Mouse (Mus musculus) E14TG2a.4 (cell line): ENCODE results near the gene Inppl1.

Experiments
- CTCF ChIP-seq: conservative IDR thresholded peaks from 2 replicates; pipeline ENCODE4 v1.5.1; 2014; ENCODE audit warnings: low read length
- NANOG ChIP-seq: IDR thresholded peaks from 2 replicates; pipeline ENCODE4 v1.6.1; 2014; ENCODE audit warnings: borderline replicate concordance, low read length, mixed read lengths
- POU5F1 ChIP-seq: IDR thresholded peaks from 2 replicates; pipeline ENCODE4 v1.6.1; 2014; ENCODE audit warnings: low read length, borderline replicate concordance

DNA sequence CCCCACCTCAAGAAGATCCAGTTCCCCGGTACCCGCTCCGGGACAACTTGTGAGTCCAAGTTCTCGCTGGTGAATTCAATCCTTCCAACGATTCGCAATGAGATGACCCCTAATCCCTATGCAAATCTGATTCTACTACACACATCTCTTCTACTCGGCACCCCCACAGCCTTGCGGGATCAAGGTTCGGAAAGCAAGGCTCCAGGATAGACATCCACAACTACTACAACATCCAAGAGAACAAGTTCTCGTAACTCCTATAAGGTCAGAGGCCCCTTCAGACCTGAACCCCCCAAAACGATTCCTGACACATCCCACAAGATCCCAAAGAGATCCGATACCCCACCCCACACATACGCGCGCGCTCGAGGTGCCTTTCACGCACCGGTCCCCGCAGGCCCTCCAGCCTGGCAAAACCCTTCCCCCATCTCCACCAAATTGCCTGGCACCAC is 849 bp downstream of the Inppl1 start:
- no peak for TF ChIP-seq CTCF
- TF ChIP-seq POU5F1: no peak
- no peak for TF ChIP-seq NANOG
